10 mouse cellular contexts compared by ENCODE assay signal in the genomic region with DNA sequence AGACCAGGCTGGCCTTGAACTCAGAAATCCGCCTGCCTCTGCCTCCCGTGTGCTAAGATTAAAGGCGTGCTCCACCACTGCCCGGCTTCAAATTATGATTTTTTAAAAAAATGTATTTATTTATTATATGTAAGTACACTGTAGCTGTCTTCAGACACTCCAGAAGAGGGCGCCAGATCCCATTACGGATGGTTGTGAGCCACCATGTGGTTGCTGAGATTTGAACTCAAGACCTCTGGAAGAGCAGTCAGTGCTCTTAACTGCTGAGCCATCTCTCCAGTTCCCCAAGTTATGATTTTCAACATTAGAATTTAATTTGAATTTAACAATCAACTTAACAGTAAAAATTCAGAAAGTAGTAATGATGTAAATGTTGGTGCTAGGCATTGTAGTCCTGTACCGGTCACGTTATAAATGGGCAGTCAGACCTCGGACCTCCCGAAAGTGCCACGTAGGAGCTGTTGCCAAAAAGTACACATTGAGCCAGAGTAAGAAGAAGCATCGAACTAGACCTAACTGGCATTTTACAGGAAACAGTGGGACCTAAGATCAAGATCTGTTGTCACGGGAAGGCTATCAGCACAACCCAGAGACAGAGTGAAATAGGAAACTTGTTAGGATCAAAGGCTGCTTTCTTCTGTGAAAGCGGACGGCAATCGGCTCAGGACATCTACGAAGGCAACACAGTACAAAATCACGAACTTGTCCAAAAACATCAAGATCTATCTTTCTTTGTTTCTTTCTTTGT. TPM values are rescaled to one million over a fixed set of nuclear protein-coding genes. Genes with fewer than 3 reads are reported as not detected.
DNase-seq lines count a peak whose midpoint lies in the region; ATAC-seq and TF ChIP-seq lines count a peak whose summit lies in the region.
"Had no signal": no experiment of that assay in that cellular context is flagged by ENCODE, and none has a peak within 500 bp of the region (broad histone marks: within the 10 kb centered on the region; RNA-seq: fewer than 3 reads in every experiment).

No protein-coding gene starts in this region.

- no peak for DNase-seq in layer of hippocampus, adult 2 months (ENCODE audit: low spot score in 2 of 2)
- no peak for DNase-seq in layer of hippocampus, adult 9-11 months
- DNase-seq in ovary, postnatal 36 days (ENCODE audit: low spot score), result no peak
- DNase-seq: cerebellum, adult 2 months had no signal

- no peaks in the 10 kb centered on the region for H3K27me3 ChIP-seq in E14TG2a.4 (ENCODE audit: insufficient read depth, low read length)
- no peaks in the 10 kb centered on the region for H3K27me3 ChIP-seq in kidney, embryonic 14.5 days (ENCODE audit: control insufficient read depth, insufficient read depth, low read length)
- H3K27me3 ChIP-seq: forebrain, embryonic 12.5 days had no signal

- no peak overlapping the region for H3K4me3 ChIP-seq in layer of hippocampus, adult 2 months
- H3K4me3 ChIP-seq in E14TG2a.4 (replicated peaks; ENCODE audit: low read length) (no peak overlapping the region), macrophage (ENCODE audit: inconsistent target) (peak overlapping the region; percentile 3; the same call in 1 of the 2 replicates)
- peak overlapping the region; percentile 27; the same call in 1 of the 2 replicates for H3K4me3 ChIP-seq in bone marrow macrophage, adult 2 months (ENCODE audit: insufficient read depth, low read length)
- no peak overlapping the region for H3K4me3 ChIP-seq in kidney, embryonic 14.5 days (ENCODE audit: low read length)
- H3K4me3 ChIP-seq: forebrain, embryonic 12.5 days; heart, embryonic 10.5 days had no signal

- peaks cover 9% of the 10 kb centered on the region; the same call in 1 of the 2 replicates for H3K4me1 ChIP-seq in E14TG2a.4 (replicated peaks; ENCODE audit: low read depth, low read length)
- peaks cover 29% of the 10 kb centered on the region for H3K4me1 ChIP-seq in bone marrow macrophage, adult 2 months (ENCODE audit: control insufficient read depth, insufficient read depth, low read length)
- peaks cover 4% of the 10 kb centered on the region; the same call in 1 of the 2 replicates for H3K4me1 ChIP-seq in kidney, embryonic 14.5 days (ENCODE audit: control insufficient read depth, insufficient read depth, low read length)
- H3K4me1 ChIP-seq: forebrain, embryonic 12.5 days had no signal

- no peak overlapping the region; the same call in 1 of the 2 replicates for H3K4me2 ChIP-seq in kidney, embryonic 14.5 days (replicated peaks; ENCODE audit: low read depth, low read length)
- H3K4me2 ChIP-seq: forebrain, embryonic 12.5 days had no signal

- no peaks in the 10 kb centered on the region for H3K79me2 ChIP-seq in macrophage (ENCODE audit: inconsistent target)

- no peak for ATAC-seq in kidney, embryonic 14.5 days (ENCODE audit: low FRiP score, low TSS enrichment)

- H3K27ac ChIP-seq in layer of hippocampus, adult 2 months, result no peak overlapping the region
- peak overlapping the region; percentile 87 for H3K27ac ChIP-seq in bone marrow macrophage, adult 2 months (ENCODE audit: insufficient read depth, low read depth, low read length)
- H3K27ac ChIP-seq in macrophage, result peak overlapping the region; percentile 92
- no peak overlapping the region for H3K27ac ChIP-seq in kidney, embryonic 14.5 days (ENCODE audit: low read depth, low read length)
- H3K27ac ChIP-seq: forebrain, embryonic 12.5 days had no signal

- TF ChIP-seq POLR2A in bone marrow macrophage, adult 2 months (IDR thresholded peaks at IDR 0.05; ENCODE audit: borderline replicate concordance, low read depth, low read length), result no peak

- H3K9me3 ChIP-seq in E14TG2a.4 (ENCODE audit: low read length), result no peaks in the 10 kb centered on the region
- no peaks in the 10 kb centered on the region for H3K9me3 ChIP-seq in kidney, embryonic 14.5 days (ENCODE audit: control insufficient read depth, low read length)
- H3K9me3 ChIP-seq: forebrain, embryonic 12.5 days; heart, embryonic 10.5 days had no signal

- H3K9ac ChIP-seq in kidney, embryonic 14.5 days (ENCODE audit: low read depth, low read length), result no peak overlapping the region
- H3K9ac ChIP-seq: forebrain, embryonic 12.5 days had no signal

- peak; percentile 66 for TF ChIP-seq CTCF in layer of hippocampus, adult 2 months (conservative IDR thresholded peaks at IDR 0.05)
- peak; percentile 28 for TF ChIP-seq CTCF in E14TG2a.4 (conservative IDR thresholded peaks at IDR 0.05; ENCODE audit: low read length)
- TF ChIP-seq CTCF in bone marrow macrophage, adult 2 months (IDR thresholded peaks at IDR 0.05; ENCODE audit: low read depth, low read length), result no peak

- 29% methylated on average over 17 of the region's 18 CpGs for WGBS in macrophage (ENCODE audit: missing documents)
- WGBS in kidney, embryonic 14.5 days, result 65% methylated on average over 18 of the region's 18 CpGs

- H3K36me3 ChIP-seq in E14TG2a.4 (ENCODE audit: insufficient read depth, low read length) (no peaks in the 10 kb centered on the region), macrophage (ENCODE audit: inconsistent target) (no peaks in the 10 kb centered on the region)
- H3K36me3 ChIP-seq in kidney, embryonic 14.5 days (ENCODE audit: control insufficient read depth, insufficient read depth, low read length), result no peaks in the 10 kb centered on the region
- H3K36me3 ChIP-seq: forebrain, embryonic 12.5 days; heart, embryonic 10.5 days had no signal

RNA-seq across cellular contexts. Expression of a gene that starts 40.2 kb away (rescaled TPM):
- total RNA-seq in layer of hippocampus, adult 2 months (2021), result 10 to 100 TPM; 37.0 to 40.2 TPM
- 31.7 and 36.1 TPM in 2 replicates for polyA plus RNA-seq in bone marrow macrophage, adult 2 months (2012; ENCODE audit: insufficient read depth, insufficient read length, missing spikeins)
- 100 to 1,000 TPM in 19 of 26 experiments, 10 to 100 TPM in 7; 62.0 to 236 (median 168) TPM for total RNA-seq in macrophage (2018; cell fraction: chromatin; rRNA removed)
- total RNA-seq in macrophage (2018; cell fraction: cytosol; rRNA removed), result 10 to 100 TPM; 32.4 to 57.4 (median 42.8) TPM
- 100 to 1,000 TPM in 4 of 26 experiments, 10 to 100 TPM in 22; 27.5 to 131 (median 71.2) TPM for total RNA-seq in macrophage (2018; cell fraction: nucleus; rRNA removed)
- polyA plus RNA-seq in macrophage (2018), result 22.4 to 47.5 TPM (median 23.5 TPM) in 3 replicates
- polyA plus RNA-seq in kidney, embryonic 14.5 days (2014; fragmentation: Nextera tagmentation; extraction: Ambion mirVana), result 33.9 and 51.3 TPM in 2 replicates

Comparison
In these comparisons a context has a peak if more than half of its experiments do, and no peak if none do; other contexts are left out.
1. H3K27ac ChIP-seq: peak in bone marrow macrophage, adult 2 months (single experiment) and macrophage (single experiment); none in layer of hippocampus, adult 2 months (single experiment) and kidney, embryonic 14.5 days (single experiment).
2. H3K4me3 ChIP-seq: peak in bone marrow macrophage, adult 2 months (single experiment) and macrophage (single experiment); none in layer of hippocampus, adult 2 months (single experiment), E14TG2a.4 (single experiment) and kidney, embryonic 14.5 days (single experiment).